In genomic region chrX:10992211-10993004, GRCm38 (mm10) we compare ENCODE assay signal across 8 mouse cellular contexts.
DNase-seq lines count a peak whose midpoint lies in the region; ATAC-seq lines count a peak whose summit lies in the region.

No protein-coding gene starts in this region.

- H3K36me3 ChIP-seq in lung, embryonic 15.5 days: no peaks in the 10 kb centered on the region
- H3K36me3 ChIP-seq in embryonic facial prominence, embryonic 15.5 days: no peaks in the 10 kb centered on the region
- H3K36me3 ChIP-seq in midbrain, embryonic 10.5 days: no peaks in the 10 kb centered on the region

- H3K27me3 ChIP-seq in lung, embryonic 15.5 days: no peaks in the 10 kb centered on the region
- 0 out of 2 replicates have a peak, but pooled peaks cover 7% of the 10 kb centered on the region for H3K27me3 ChIP-seq in embryonic facial prominence, embryonic 15.5 days
- peaks cover 72% of the 10 kb centered on the region for H3K27me3 ChIP-seq in midbrain, embryonic 10.5 days (ENCODE audit: low read depth, poor library complexity, severe bottlenecking)

- H3K4me3 ChIP-seq in lung, embryonic 15.5 days: 0 out of 2 replicates have a peak overlapping the region, but pooled peaks have one; percentile 9
- H3K4me3 ChIP-seq in embryonic facial prominence, embryonic 15.5 days (replicated peaks): peak overlapping the region; percentile 19
- peak overlapping the region; percentile 41 for H3K4me3 ChIP-seq in midbrain, embryonic 10.5 days

- no peaks in the 10 kb centered on the region for H3K9me3 ChIP-seq in lung, embryonic 15.5 days
- no peaks in the 10 kb centered on the region for H3K9me3 ChIP-seq in embryonic facial prominence, embryonic 15.5 days (replicated peaks)
- no peaks in the 10 kb centered on the region for H3K9me3 ChIP-seq in midbrain, embryonic 10.5 days (replicated peaks)

- H3K27ac ChIP-seq in lung, embryonic 15.5 days: peak overlapping the region; percentile 54
- no peak overlapping the region for H3K27ac ChIP-seq in embryonic facial prominence, embryonic 15.5 days (replicated peaks)
- peak overlapping the region; percentile 83 for H3K27ac ChIP-seq in midbrain, embryonic 10.5 days (replicated peaks)

- peaks cover 24% of the 10 kb centered on the region for H3K4me1 ChIP-seq in lung, embryonic 15.5 days
- H3K4me1 ChIP-seq in embryonic facial prominence, embryonic 15.5 days: peaks cover 17% of the 10 kb centered on the region
- peaks cover 25% of the 10 kb centered on the region for H3K4me1 ChIP-seq in midbrain, embryonic 10.5 days

- 24% methylated on average over 19 of the region's 19 CpGs for WGBS in lung, embryonic 15.5 days
- 23% methylated on average over 19 of the region's 19 CpGs for WGBS in embryonic facial prominence, embryonic 15.5 days
- 20% methylated on average over 19 of the region's 19 CpGs for WGBS in midbrain, embryonic 10.5 days

- ATAC-seq in lung, embryonic 15.5 days (ENCODE audit: borderline replicate concordance, extremely low read depth, low FRiP score, low TSS enrichment): peak; percentile 43; the same call in 1 of the 2 replicates
- peak; percentile 72; the same call in 1 of the 2 replicates for ATAC-seq in embryonic facial prominence, embryonic 15.5 days (ENCODE audit: insufficient number of reproducible peaks, low FRiP score, low TSS enrichment, low read depth)

- H3K4me2 ChIP-seq in lung, embryonic 15.5 days: peak overlapping the region; percentile 45
- peak overlapping the region; percentile 42 for H3K4me2 ChIP-seq in embryonic facial prominence, embryonic 15.5 days (replicated peaks)

- no peak for DNase-seq in lung, postnatal 25 days (ENCODE audit: low spot score)
- peak; percentile 29 to 35 for DNase-seq in heart, postnatal 10 days
- peak; percentile 32 to 37 for DNase-seq in layer of hippocampus, postnatal 36 days
- DNase-seq in midbrain, embryonic 10.5 days (ENCODE audit: low spot score): peak; percentile 52
- peak; percentile 35 for DNase-seq in testis, postnatal 10 days (ENCODE audit: low spot score)
- no peak for DNase-seq in spleen, postnatal 36 days (ENCODE audit: low spot score in 2 of 2)

- 0 out of 2 replicates have a peak overlapping the region, but pooled peaks have one; percentile 13 for H3K9ac ChIP-seq in lung, embryonic 15.5 days
- H3K9ac ChIP-seq in embryonic facial prominence, embryonic 15.5 days: no peak overlapping the region

- intact Hi-C loops in heart, postnatal 10 days (cut with DNase I): no loop called here

Comparison
In these comparisons a context has a peak if more than half of its experiments do, and no peak if none do; other contexts are left out.
1. DNase-seq: peak in heart, postnatal 10 days (2 of 2), layer of hippocampus, postnatal 36 days (2 of 2), midbrain, embryonic 10.5 days (single experiment) and testis, postnatal 10 days (single experiment); none in lung, postnatal 25 days (single experiment) and spleen, postnatal 36 days (0 of 2).
2. Peak in every context shown above with its lines, with median percentiles within 50 percentile points of each other: H3K4me3 ChIP-seq.